Mouse (Mus musculus) retina, postnatal 1 day (tissue): ENCODE measurements around the gene Adora2b.
A peak's percentile ranks its signal among the peaks of the same experiment; 100 is the strongest.

Experiments used
- DNase-seq: peaks from one replicate; pipeline ENCODE4 v3.0.0-alpha.2; 2012

Gene Adora2b

DNA sequence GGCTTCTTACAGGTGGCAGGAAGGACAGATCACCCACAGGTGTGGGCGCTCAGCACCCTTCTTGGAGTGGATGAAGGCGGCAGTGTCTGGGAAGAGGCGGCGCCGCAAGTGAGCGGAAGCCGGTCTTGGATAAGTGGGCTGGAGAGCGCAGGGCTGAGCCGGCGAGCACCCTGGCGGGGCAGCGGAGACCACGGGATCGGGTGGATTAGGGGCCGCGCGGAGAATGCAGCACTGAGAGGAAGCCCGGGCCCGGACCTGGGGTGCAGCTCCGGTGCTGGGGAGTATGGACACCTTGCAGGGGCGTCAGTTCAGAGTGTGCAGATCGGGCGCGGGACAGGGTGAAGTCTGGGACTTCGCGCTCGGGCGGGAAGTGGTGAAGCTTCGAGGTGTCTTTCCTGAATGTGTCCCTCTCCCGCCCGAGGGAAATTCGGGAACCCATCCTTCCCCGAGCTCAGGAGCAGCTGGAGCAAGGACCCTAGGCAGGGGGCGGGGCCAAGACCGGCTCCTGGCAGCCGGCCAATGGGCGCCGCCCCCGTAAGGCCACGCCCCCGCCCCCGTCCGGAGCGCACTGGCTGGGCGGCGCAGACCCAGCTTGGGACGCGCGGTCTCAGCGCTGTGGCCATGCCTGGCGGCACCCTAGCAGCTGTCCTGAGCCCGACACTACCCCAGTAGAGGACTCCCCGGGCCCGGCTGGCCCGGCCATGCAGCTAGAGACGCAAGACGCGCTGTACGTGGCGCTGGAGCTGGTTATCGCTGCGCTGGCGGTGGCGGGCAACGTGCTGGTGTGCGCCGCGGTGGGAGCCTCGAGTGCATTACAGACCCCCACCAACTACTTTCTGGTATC, at the start of gene Adora2b:
TSS of gene Adora2b (plus strand) at position 584 of the 844 bp plus-strand sequence.
- peak; percentile 90 for DNase-seq

DNA sequence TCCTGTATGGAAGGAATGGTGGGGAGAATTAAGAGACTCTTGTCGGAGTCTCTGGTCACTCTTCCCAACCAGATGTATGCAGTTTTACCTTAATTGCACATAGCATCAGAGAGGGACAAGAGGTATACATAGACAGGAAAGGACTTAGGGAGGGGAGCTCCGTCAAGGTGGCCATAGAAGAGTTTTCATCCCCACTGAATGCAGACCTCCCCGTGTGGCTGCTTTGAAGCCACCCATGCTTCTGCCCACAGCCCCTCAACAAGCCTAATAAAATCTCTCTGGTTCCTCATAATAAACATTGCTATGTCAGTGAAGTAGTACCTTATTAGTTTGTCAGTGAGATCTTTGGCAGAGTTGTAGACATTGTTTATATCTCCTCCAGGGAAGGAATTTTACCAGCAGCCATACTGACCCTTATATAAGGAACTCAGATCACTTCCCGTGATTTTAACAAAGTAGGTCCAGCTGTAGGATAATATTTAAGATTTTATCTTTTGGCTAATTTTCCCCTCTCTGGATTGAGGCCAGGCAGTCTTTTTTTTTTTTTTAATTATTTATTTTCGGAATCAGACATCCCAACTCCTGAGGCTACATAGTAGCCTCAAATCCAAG, 47.8 kb upstream of the Adora2b start:
- no peak for DNase-seq

DNA sequence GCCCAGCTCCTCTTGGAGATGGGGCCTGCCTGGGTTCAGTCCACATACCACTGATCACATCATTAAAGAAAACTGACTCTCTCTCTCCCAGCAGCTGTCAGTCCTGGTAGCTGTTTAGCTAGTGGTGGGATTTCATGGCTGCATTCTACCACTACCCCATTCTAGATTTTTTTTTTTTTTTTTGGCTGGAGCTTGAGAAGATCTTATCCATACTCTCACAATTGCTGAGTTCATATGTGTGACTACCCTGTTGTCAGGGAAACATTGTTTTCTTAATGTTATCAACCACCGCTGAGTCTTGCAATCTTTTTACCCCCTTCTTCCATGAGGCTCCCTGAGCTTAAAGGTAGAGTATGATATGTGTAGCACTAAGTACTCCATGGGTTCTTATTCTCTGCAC, 46.1 kb upstream of the Adora2b start:
- DNase-seq, result no peak

- DNase-seq, result peak; percentile 79
Measured at GRCm38 (mm10) chr11:62209111-62209510, 39.7 kb upstream of the Adora2b start.

DNA sequence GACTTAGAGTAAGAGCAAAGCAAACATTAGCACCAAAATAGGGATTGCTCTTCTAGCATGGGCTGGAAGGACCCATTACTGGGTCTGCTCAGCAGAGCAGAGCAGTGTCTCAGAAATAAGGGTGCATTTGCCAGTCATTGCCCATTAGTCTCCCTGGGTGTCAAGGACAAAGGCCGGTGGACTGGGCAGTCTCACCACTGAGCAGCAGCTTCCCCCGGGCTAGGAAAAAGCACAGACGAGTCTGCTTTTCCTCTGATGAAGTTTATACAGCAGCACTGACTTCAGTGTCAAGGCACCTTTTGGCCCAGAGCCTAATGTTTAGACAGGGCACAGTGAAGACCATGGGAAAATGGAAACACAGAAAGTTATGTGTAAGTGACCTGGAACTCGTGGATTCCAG, 38.9 kb upstream of the Adora2b start:
- peak; percentile 36 for DNase-seq

DNA sequence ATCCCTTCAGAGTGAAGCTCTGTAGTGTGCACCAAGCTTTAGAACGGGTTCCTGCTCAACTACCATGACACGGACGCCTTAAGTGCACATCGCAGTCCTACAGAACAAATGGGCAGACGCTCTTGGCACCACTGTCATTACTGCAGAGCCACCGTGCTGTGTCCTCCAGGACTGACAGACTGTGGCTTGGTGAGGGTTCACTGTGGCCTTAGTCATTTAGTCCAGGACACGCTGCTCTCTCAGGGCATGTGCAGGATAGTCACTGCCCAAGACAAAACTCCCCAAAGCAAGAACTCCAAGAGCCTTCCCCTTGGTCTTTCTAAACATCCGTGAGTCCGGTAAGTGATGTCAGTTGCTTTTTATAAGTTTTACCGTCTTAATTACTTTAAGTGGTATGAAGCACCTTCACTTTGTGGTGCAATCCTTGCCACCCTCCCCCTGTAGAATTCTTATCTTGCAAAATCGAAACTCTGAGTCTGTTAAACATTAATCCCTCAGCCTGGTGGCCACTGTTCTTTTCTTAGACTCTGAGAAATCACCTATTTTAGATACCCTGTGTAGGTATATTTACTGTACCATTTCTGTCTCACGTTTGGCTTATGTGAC, 35.3 kb upstream of the Adora2b start:
- DNase-seq, result no peak

DNA sequence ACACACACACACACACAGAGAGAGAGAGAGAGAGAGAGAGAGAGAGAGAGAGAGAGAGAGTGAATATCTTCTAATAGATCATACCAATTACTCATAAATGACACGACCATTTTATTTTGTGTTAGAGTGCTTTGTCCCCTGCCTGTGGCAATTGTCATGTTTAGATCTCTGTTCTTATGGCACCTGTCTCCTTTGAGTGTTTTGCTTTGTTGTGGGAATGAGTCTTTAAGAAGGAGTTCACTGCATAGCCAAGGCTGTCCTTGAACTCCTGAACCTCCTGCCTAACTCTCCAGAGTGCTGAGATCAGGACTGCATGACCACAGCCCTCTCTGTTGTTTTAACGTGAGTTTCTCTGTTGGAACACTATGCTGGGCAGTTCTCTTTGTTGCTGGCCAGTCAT, 33.7 kb upstream of the Adora2b start:
- no peak for DNase-seq

DNA sequence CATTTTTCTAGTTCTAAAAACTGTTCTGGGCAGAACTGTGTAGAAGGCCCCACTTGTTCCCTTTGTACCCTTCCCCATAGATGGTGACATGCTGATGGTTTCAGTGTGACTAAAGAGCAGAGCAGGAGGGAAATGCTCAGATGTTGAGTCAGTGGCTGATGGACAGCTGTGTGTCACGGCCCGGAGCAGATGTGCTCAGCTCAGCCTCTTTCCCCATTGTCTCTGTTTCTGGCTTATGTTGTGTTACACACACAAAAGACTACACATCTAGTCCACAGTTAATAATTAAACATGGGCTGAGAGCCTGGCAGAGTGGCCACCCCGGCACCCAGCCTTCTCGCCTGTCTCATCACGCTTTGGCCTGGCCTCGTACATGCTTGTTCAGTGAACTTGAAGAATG, 31.0 kb upstream of the Adora2b start:
- DNase-seq, result peak; percentile 59

DNA sequence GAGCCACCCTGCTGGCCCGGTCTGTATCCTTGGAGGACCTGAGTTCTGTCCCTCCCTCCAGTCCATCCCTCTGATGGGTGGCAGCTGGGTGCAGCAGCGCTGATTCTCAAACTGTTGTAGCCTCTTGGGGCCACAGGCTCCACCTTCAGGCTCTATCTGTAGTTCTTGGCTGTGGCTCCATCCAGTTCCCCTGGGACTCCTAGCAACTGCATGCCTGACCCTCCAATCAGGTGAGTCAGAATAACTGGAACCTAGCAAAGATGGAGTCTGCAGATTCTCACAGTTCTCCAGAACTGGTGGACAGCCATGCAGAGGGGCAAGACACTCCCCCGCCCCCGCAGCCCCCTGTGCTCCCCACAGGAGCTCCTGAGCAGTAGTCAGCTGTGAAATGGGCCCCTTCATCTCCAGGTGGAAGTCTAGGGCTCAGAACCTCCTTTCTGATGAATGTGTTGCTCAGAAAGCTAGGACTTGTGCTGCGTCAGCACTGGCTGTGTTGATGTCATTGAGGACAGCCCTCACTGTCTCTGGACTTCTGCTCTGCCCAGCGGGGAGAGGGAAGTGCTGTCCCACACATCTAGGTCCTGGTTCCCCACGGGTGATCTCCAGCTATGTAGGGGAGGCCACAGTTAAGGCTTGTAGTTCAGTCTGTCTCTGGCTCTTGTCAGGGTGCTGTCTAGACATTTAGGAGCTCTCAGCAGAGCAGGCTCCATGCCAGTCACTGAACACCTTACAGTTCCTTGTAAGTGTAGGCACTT, 27.9 kb upstream of the Adora2b start:
- no peak for DNase-seq

DNA sequence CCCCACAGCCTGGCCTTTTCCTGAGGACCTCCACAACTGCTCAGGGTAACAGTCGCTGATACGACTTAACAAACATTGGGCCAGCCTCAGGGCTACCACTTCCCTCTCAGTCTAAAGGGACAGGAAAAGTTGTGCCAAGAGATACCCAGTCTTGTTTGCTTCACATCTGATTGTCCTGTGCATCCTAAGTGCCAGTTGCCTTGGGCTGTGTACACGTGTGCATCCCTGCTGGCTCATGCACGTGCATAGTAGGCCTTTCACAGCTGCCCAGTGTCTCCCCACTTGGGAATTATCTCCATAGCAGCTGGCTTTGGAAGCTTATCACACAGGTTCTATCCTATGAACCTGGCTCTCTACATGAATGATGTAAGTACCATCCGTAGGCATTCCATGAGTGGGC, 25.4 kb upstream of the Adora2b start:
- no peak for DNase-seq

DNA sequence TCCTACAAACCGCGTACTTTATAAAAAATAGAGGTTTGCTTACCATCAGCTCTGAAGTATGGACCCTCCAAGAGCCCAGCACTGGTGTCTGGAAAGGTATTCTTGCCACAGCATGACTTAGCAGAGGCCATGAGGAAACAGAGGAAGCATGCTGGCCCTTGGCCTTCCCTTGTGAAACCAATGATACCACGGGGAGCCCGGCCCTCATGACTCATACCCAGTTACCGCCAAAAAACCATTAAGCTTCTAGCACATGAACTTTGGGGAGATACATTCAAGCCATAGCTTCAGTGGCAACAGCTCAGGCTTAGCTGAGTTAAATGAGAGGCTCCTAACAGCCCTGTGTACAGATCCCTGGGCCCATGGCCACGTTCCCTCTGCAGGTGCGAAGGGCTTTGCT, 24.8 kb upstream of the Adora2b start:
- DNase-seq, result no peak

GRCm38 (mm10) chr11:62224797-62225196, 24.0 kb upstream of the Adora2b start:
- DNase-seq, result no peak

DNA sequence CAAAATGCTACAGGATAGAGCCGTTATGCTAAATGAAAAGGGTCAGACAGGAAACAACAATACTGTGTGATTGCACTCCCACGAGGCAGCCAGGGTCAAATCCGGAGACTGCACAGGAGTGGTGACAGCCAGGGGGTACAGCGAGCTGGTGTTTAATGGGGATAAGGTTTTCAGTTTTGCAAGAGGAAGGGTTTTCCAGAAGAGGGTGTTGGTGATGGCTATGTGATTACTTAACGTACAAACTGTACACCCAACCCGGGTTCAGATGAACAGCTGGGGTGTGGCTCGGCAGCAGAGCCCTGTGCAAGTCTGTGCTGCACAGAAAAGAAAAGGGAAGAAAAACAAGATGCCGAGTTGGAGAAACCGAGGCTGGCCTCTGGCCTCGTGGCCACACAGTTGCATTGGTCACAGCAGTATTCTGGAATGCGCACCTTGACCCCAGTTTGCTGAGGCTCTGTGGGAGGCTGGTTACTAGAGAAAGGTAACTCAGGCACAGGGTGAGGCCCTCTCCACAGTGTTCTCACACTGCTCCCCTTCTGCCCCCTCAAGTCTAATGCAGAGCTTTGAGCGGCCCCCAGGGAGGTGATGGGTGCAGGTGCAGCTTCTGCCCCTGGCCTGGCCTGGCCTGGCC, 8.0 kb upstream of the Adora2b start:
- DNase-seq, result no peak

- DNase-seq, result no peak
Measured at GRCm38 (mm10) chr11:62243871-62244270, 4.9 kb upstream of the Adora2b start.

DNA sequence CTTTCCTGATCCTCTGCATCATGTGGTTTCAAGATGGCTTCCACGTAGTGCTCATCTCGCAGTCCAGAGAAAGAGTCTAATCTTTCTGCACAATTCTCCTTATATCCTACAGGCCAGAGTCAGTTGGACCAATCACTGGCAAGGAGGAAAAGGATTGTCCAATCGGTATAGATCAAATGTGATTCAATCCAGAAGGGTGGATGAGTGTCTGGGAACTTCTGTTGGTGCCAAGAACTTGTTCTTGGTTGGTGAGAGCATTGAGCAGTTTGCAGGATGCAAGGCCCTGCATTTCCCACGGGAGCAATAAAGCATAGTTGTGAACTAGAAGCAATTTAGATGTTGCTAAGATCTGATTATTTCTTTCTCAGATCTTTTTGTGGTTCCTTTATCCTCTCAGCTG, 4.3 kb upstream of the Adora2b start:
- DNase-seq, result no peak

DNA sequence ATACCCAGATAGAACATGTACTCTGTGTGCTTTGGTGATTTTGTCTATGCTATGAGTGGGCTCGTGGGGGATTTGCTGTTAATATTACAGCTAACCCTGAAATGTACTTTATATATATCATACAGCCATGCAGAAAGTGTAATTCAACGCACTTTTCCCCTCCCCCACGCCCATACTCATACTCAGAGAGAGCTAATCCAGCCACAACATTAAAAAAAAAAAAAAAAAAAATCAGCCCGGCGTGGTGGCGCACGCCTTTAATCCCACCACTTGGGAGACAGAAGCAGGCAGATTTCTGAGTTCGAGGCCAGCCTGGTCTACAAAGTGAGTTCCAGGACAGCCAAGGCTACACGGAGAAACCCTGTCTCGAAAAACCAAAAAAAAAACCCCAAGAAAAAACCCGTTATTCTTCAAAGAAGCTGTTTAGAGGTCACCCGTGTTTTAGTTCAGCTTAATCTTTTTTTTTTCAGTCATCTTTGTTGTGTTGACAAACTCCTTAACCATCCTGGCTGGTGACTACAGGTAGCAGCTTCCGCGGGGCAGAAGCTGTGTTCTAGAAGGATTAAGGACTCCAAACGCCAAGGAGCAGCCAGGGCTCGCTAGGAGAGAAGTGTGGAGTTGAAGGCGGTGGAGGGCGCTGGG, 904 bp upstream of the Adora2b start:
- DNase-seq, result no peak

DNA sequence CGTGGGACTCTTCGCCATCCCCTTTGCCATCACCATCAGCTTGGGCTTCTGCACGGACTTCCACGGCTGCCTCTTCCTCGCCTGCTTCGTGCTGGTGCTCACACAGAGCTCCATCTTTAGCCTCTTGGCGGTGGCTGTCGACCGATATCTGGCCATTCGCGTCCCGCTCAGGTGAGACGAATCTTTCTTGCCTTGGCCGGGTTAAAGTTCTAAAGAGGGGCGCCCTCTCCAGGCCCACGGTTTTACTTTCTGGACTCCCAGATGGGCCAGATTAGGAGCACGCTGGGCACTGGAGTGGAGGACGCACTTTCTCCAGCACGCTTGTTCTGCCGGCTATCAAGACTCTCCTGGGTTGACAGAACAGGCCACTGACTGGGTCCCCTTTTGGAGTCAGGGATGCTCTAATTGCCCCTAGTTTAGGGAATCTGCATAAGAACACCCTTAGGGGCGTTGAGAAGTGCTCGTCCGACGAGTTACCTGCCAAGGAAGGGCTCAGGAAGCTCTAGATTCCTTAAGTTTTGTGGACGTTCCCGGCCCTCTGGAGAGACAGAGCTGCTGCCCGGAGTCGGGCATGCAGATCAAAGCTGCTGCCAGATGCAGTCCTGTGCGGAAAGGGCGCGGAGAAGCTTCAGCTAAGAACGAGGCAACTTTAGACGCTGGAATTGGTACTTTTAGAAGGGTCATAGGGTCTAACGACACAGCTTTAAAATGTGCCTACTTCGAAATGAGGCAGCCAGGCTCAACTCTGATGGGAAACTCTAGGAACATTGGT, 668 bp downstream of the Adora2b start:
- DNase-seq, result peak; percentile 57

DNA sequence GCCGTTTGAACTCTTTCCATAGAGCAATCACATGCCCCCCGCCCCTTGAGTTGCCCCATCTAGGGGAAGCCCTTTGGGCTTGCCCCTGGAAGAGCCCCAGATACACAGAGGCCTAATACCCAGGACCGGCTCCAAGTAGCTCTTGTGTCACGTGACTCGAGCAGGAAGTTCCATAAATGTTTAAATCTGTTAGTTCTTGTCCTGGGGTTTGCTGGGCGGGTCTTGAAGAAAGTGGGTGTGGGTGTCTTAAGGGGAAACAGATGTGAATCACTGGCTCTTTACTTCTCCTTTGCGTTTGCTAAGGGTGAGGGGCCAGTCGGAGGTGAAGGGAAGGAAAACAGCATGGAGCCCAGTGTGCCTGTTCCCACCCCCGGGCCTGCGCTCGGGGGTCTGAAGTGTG, 2.3 kb downstream of the Adora2b start:
- DNase-seq, result no peak

- no peak for DNase-seq
Measured at GRCm38 (mm10) chr11:62253380-62253779, 4.6 kb downstream of the Adora2b start.

- peak; percentile 49 for DNase-seq
Measured at GRCm38 (mm10) chr11:62259214-62259613, 10.4 kb downstream of the Adora2b start.

GRCm38 (mm10) chr11:62263599-62263998, 14.8 kb downstream of the Adora2b start:
- no peak for DNase-seq

- no peak for DNase-seq
Measured at GRCm38 (mm10) chr11:62264018-62264417, 15.2 kb downstream of the Adora2b start.
